Mouse (Mus musculus) bone marrow, adult 2 months (tissue): ENCODE measurements around the gene Smim24. TPM values are rescaled to one million over a fixed set of nuclear protein-coding genes. Genes with fewer than 3 reads are reported as not detected.

Source experiments
- H3K27ac ChIP-seq: fragments of 200-500 bp; 2 replicates; pipeline ENCODE4 v1.5.1; 2012; ENCODE audit warnings: low read depth, mild to moderate bottlenecking, control low read depth, inconsistent platforms, low read length; ENCODE audit not compliant: control insufficient read depth, poor library complexity, insufficient read depth
- H3K4me1 ChIP-seq: fragments of 200-500 bp; 2 replicates; pipeline ENCODE4 v1.6.1; 2011; ENCODE audit warnings: low read length; ENCODE audit not compliant: control insufficient read depth, insufficient read depth
- H3K4me3 ChIP-seq: fragments of 200-500 bp; replicated peaks from 2 replicates; pipeline ENCODE3; 2011; ENCODE audit warnings: mild to moderate bottlenecking, low read depth, low read length, control low read depth; ENCODE audit not compliant: control insufficient read depth
- CTCF ChIP-seq: fragments of 200-500 bp; IDR thresholded peaks from 2 replicates; pipeline ENCODE4 v1.5.1; 2011; ENCODE audit warnings: low read length, control low read depth; ENCODE audit not compliant: control insufficient read depth, insufficient read depth
- POLR2A ChIP-seq: fragments of 200-500 bp; IDR thresholded peaks from 2 replicates; pipeline ENCODE4 v1.6.1; 2011; ENCODE audit warnings: low read depth, mild to moderate bottlenecking, control low read depth, low read length, borderline replicate concordance; ENCODE audit not compliant: control insufficient read depth
- WGBS: fragments of 180-500 bp; shearing (Covaris S2); methylation state at CpG from one replicate; pipeline ENCODE4 v1.1.7; 2018; 5-methylcytosine and 5-hydroxymethylcytosine counted together
- polyA plus RNA-seq: library from polyadenylated mRNA; stranded (reverse); fragments of >200 nt; gene quantifications from 2 replicates; pipeline ENCODE4 v1.2.4, GENCODE M21; 2011; ENCODE audit warnings: low replicate concordance; ENCODE audit not compliant: missing spikeins, insufficient read depth, insufficient read length

Smim24 gene
- polyA plus RNA-seq, 1 experiment: 18.0 TPM

GRCm38 (mm10) chr10:81419111-81419928, 26.5 kb downstream of the Smim24 start:
- H3K4me1 ChIP-seq: no peaks in the 10 kb centered on the region; the same call in 1 of the 2 replicates
- no peak for TF ChIP-seq POLR2A
- TF ChIP-seq CTCF: no peak
- no peak overlapping the region for H3K4me3 ChIP-seq
- 85% methylated on average over 10 of the region's 10 CpGs for WGBS
- H3K27ac ChIP-seq: no peak overlapping the region

GRCm38 (mm10) chr10:81420191-81420767, 27.4 kb downstream of the Smim24 start:
- Histone ChIP-seq H3K27ac (no peak overlapping the region), H3K4me3 (no peak overlapping the region), H3K4me1 (no peaks in the 10 kb centered on the region; the same call in 1 of the 2 replicates)
- WGBS: 91% methylated on average over 40 of the region's 40 CpGs
- no peak for TF ChIP-seq POLR2A
- no peak for TF ChIP-seq CTCF

- Histone ChIP-seq H3K27ac (no peak overlapping the region; the same call in 1 of the 2 replicates), H3K4me3 (no peak overlapping the region), H3K4me1 (no peaks in the 10 kb centered on the region; the same call in 1 of the 2 replicates)
- no peak for TF ChIP-seq POLR2A
- TF ChIP-seq CTCF: no peak
- WGBS: 75% methylated on average over 4 of the region's 4 CpGs
Observed at GRCm38 (mm10) chr10:81421041-81421796, 28.4 kb downstream of the Smim24 start.

- no peaks in the 10 kb centered on the region; the same call in 1 of the 2 replicates for H3K4me1 ChIP-seq
- H3K27ac ChIP-seq: no peak overlapping the region
- WGBS: 78% methylated on average over 5 of the region's 5 CpGs
- TF ChIP-seq POLR2A (no peak), CTCF (no peak)
- H3K4me3 ChIP-seq: no peak overlapping the region
Observed at GRCm38 (mm10) chr10:81421797-81422100, 28.9 kb downstream of the Smim24 start.

GRCm38 (mm10) chr10:81422191-81422590, 29.3 kb downstream of the Smim24 start:
- WGBS: 79% methylated on average over 6 of the region's 6 CpGs
- Histone ChIP-seq H3K4me3 (no peak overlapping the region), H3K27ac (no peak overlapping the region), H3K4me1 (no peaks in the 10 kb centered on the region; the same call in 1 of the 2 replicates)
- TF ChIP-seq POLR2A (no peak), CTCF (no peak)

- TF ChIP-seq POLR2A (no peak), CTCF (no peak)
- Histone ChIP-seq H3K4me3 (no peak overlapping the region), H3K27ac (no peak overlapping the region), H3K4me1 (no peaks in the 10 kb centered on the region; the same call in 1 of the 2 replicates)
- WGBS: 85% methylated on average over 3 of the region's 3 CpGs
Observed at GRCm38 (mm10) chr10:81422661-81423217, 29.9 kb downstream of the Smim24 start.

GRCm38 (mm10) chr10:81423476-81424245, 30.8 kb downstream of the Smim24 start:
- TF ChIP-seq POLR2A (no peak), CTCF (no peak)
- H3K4me1 ChIP-seq: no peaks in the 10 kb centered on the region; the same call in 1 of the 2 replicates

More at GRCm38 (mm10) chr10:81423476-81424245, 30.8 kb downstream of the Smim24 start:
- 67% methylated on average over 4 of the region's 4 CpGs for WGBS
- H3K4me3 ChIP-seq: no peak overlapping the region
- no peak overlapping the region for H3K27ac ChIP-seq
